In the genomic region with DNA sequence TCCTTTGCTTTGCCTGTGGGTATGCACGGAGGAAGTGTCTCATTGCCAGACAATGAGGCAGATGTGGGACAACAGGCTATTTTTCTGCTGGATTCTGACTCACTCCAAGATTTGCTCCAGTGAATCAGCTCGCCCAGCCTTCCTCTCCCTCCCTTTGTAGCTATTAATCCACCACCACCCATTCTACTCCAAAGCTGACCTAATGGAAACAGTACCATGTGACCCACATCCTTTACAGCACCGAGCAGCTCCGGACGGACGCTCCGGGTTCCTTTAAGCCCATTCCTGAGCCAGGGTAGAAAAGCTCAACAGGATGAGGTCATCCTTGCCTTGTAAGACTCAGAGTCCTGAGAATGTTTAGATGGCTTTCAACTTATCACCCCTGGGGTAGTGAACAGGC, we compare ENCODE assay signal across 10 mouse cellular contexts. TPM values are rescaled to one million over a fixed set of nuclear protein-coding genes. Genes with fewer than 3 reads are reported as not detected.
DNase-seq lines count a peak whose midpoint lies in the region; ATAC-seq lines count a peak whose summit lies in the region.
"Had no signal": no experiment of that assay in that cellular context is flagged by ENCODE, and none has a peak within 500 bp of the region (broad histone marks: within the 10 kb centered on the region; RNA-seq: fewer than 3 reads in every experiment).

No protein-coding gene starts in this region.

- no peaks in the 10 kb centered on the region for H3K27me3 ChIP-seq in forebrain, embryonic 11.5 days (ENCODE audit: control insufficient read depth, insufficient read depth, low read length)
- H3K27me3 ChIP-seq in forebrain, embryonic 12.5 days, result peaks cover 7% of the 10 kb centered on the region; the same call in 1 of the 2 replicates
- no peaks in the 10 kb centered on the region for H3K27me3 ChIP-seq in midbrain, embryonic 16.5 days (ENCODE audit: control insufficient read depth, insufficient read depth, low read depth, low read length)
- H3K27me3 ChIP-seq: embryonic facial prominence, embryonic 13.5 days; neural tube, embryonic 12.5 days had no signal

- H3K36me3 ChIP-seq in forebrain, embryonic 11.5 days (ENCODE audit: control insufficient read depth, insufficient read depth, low read length), result no peaks in the 10 kb centered on the region
- no peaks in the 10 kb centered on the region for H3K36me3 ChIP-seq in forebrain, embryonic 12.5 days (replicated peaks)
- H3K36me3 ChIP-seq in midbrain, embryonic 16.5 days (ENCODE audit: control insufficient read depth, insufficient read depth, low read length), result no peaks in the 10 kb centered on the region
- H3K36me3 ChIP-seq: embryonic facial prominence, embryonic 13.5 days; neural tube, embryonic 12.5 days had no signal

- H3K27ac ChIP-seq in forebrain, embryonic 11.5 days (ENCODE audit: low read depth, low read length), result no peak overlapping the region
- no peak overlapping the region for H3K27ac ChIP-seq in forebrain, embryonic 12.5 days
- H3K27ac ChIP-seq in midbrain, embryonic 16.5 days (ENCODE audit: low read length), result no peak overlapping the region
- H3K27ac ChIP-seq: neural tube, embryonic 12.5 days had no signal

- H3K9me3 ChIP-seq in forebrain, embryonic 11.5 days (ENCODE audit: control insufficient read depth, low read length), result no peaks in the 10 kb centered on the region
- H3K9me3 ChIP-seq in forebrain, embryonic 12.5 days, result no peaks in the 10 kb centered on the region
- no peaks in the 10 kb centered on the region for H3K9me3 ChIP-seq in midbrain, embryonic 16.5 days (replicated peaks; ENCODE audit: control insufficient read depth, low read length, poor library complexity, severe bottlenecking)
- H3K9me3 ChIP-seq: embryonic facial prominence, embryonic 13.5 days; neural tube, embryonic 12.5 days had no signal

- no peak overlapping the region for H3K4me2 ChIP-seq in forebrain, embryonic 11.5 days (ENCODE audit: low read depth, low read length, severe bottlenecking)
- H3K4me2 ChIP-seq in forebrain, embryonic 12.5 days, result no peak overlapping the region
- H3K4me2 ChIP-seq in midbrain, embryonic 16.5 days (ENCODE audit: low read length), result no peak overlapping the region
- H3K4me2 ChIP-seq: embryonic facial prominence, embryonic 13.5 days; neural tube, embryonic 12.5 days had no signal

- peak; percentile 49 for DNase-seq in forebrain, embryonic 11.5 days (ENCODE audit: low spot score)
- DNase-seq in Muller cell, postnatal 12 days (ENCODE audit: inconsistent ontology term), result peak; percentile 95
- DNase-seq in heart, adult 9 months (ENCODE audit: low spot score in 2 of 2), result peak; percentile 92 to 96
- peak; percentile 66 for DNase-seq in kidney, postnatal 10 days
- peak; percentile 85 for DNase-seq in skeletal muscle tissue, adult 2 months (ENCODE audit: low read depth, low spot score)

- no peak overlapping the region for H3K9ac ChIP-seq in forebrain, embryonic 11.5 days (ENCODE audit: low read length)
- no peak overlapping the region for H3K9ac ChIP-seq in forebrain, embryonic 12.5 days
- H3K9ac ChIP-seq in midbrain, embryonic 16.5 days (ENCODE audit: low read depth, low read length), result no peak overlapping the region
- H3K9ac ChIP-seq: embryonic facial prominence, embryonic 13.5 days; neural tube, embryonic 12.5 days had no signal

- peaks cover 9% of the 10 kb centered on the region for H3K4me1 ChIP-seq in forebrain, embryonic 11.5 days (replicated peaks; ENCODE audit: control insufficient read depth, insufficient read depth, low read length)
- peaks cover 24% of the 10 kb centered on the region for H3K4me1 ChIP-seq in forebrain, embryonic 12.5 days
- peaks cover 19% of the 10 kb centered on the region for H3K4me1 ChIP-seq in midbrain, embryonic 16.5 days (ENCODE audit: control insufficient read depth, insufficient read depth, low read length)

- WGBS in forebrain, embryonic 11.5 days, result 64% methylated on average over 7 of the region's 7 CpGs
- 59% methylated on average over 7 of the region's 7 CpGs for WGBS in forebrain, embryonic 12.5 days
- WGBS in midbrain, embryonic 16.5 days, result 63% methylated on average over 7 of the region's 7 CpGs

- H3K4me3 ChIP-seq in forebrain, embryonic 11.5 days (ENCODE audit: low read depth, low read length), result no peak overlapping the region
- no peak overlapping the region for H3K4me3 ChIP-seq in forebrain, embryonic 12.5 days (replicated peaks)
- H3K4me3 ChIP-seq in midbrain, embryonic 16.5 days (ENCODE audit: low read depth, low read length), result no peak overlapping the region
- H3K4me3 ChIP-seq: embryonic facial prominence, embryonic 13.5 days; neural tube, embryonic 12.5 days had no signal

- ATAC-seq in forebrain, embryonic 11.5 days (replicated peaks; ENCODE audit: low FRiP score), result no peak
- ATAC-seq in forebrain, embryonic 12.5 days (ENCODE audit: low FRiP score), result no peak
- ATAC-seq in midbrain, embryonic 16.5 days, result no peak
- no peak for ATAC-seq in granulocyte monocyte progenitor cell, adult 5-6 weeks (replicated peaks; ENCODE audit: poor library complexity, severe bottlenecking)

RNA-seq across cellular contexts. Expression of a gene that starts 2.0 kb away (rescaled TPM):
- 49.4 and 50.4 TPM in 2 replicates for polyA plus RNA-seq in forebrain, embryonic 11.5 days (2014; fragmentation: Nextera tagmentation; extraction: Ambion mirVana)
- polyA plus RNA-seq in forebrain, embryonic 12.5 days (2016; fragmentation: Nextera tagmentation; extraction: Ambion mirVana), result 53.1 and 65.8 TPM in 2 replicates
- 57.9 and 58.5 TPM in 2 replicates for polyA plus RNA-seq in midbrain, embryonic 16.5 days (2015; fragmentation: Nextera tagmentation; extraction: Ambion mirVana)
- total RNA-seq in granulocyte monocyte progenitor cell, adult 5-6 weeks (2014; fragmentation: Nextera tagmentation), result 1.8 TPM in 1 of 2 replicates, not detected in the other
- total RNA-seq in granulocyte monocyte progenitor cell, adult 5-6 weeks (2017), result 0.78 TPM in 1 of 2 replicates, not detected in the other

RNA-seq across cellular contexts. Expression of a gene that starts 11.7 kb away (rescaled TPM):
- polyA plus RNA-seq in forebrain, embryonic 11.5 days (2014; fragmentation: Nextera tagmentation; extraction: Ambion mirVana), result not detected in 2 replicates
- not detected in 2 replicates for polyA plus RNA-seq in forebrain, embryonic 12.5 days (2016; fragmentation: Nextera tagmentation; extraction: Ambion mirVana)
- polyA plus RNA-seq in midbrain, embryonic 16.5 days (2015; fragmentation: Nextera tagmentation; extraction: Ambion mirVana), result not detected in 2 replicates
- not detected in 2 replicates for total RNA-seq in granulocyte monocyte progenitor cell, adult 5-6 weeks (2014; fragmentation: Nextera tagmentation)
- total RNA-seq in granulocyte monocyte progenitor cell, adult 5-6 weeks (2017), result not detected in 2 replicates
- polyA plus RNA-seq: embryonic facial prominence, embryonic 13.5 days; neural tube, embryonic 12.5 days had no signal
